Mouse (Mus musculus): ENCODE measurements around the gene Parvb.
"Not testable (repeated sequence)": the region's sequence is repeated elsewhere in the genome, so short reads cannot be mapped to it uniquely, and the experiment has no call there.

Parvb gene

GRCm38 (mm10) chr15:84262630-84263029, 30.8 kb downstream of the Parvb start:
- ChIA-PET POLR2A (interaction anchor here in 1 of 4 experiments (0.5 to 1.3 kb wide), 2 partner anchors 16 to 345 kb away, joined by 3 read pairs; no protein-coding TSS in a partner anchor), CTCF (interaction anchor here in 1 of 4 experiments (3.7 kb wide), 1 partner anchor 51 kb away, joined by 38 read pairs; no protein-coding TSS in a partner anchor)

GRCm38 (mm10) chr15:84263573-84263972, 31.7 kb downstream of the Parvb start:
- CTCF ChIA-PET, result interaction anchor here in 1 of 4 experiments (1.8 kb wide), 1 partner anchor 20 kb away, joined by 5 read pairs; no protein-coding TSS in a partner anchor
- POLR2A ChIA-PET, result no interaction called here

GRCm38 (mm10) chr15:84265141-84265540, 33.3 kb downstream of the Parvb start:
- ChIA-PET POLR2A (interaction anchor here in 2 of 4 experiments (0.6 to 0.8 kb wide), 2 partner anchors 9 to 11 kb away, joined by 3 read pairs; no protein-coding TSS in a partner anchor), CTCF (interaction anchor here (0.6 to 1.2 kb wide), 5 partner anchors 26 to 367 kb away, joined by 3 to 8 read pairs (median 3); no protein-coding TSS in a partner anchor)

GRCm38 (mm10) chr15:84266290-84266689, 34.4 kb downstream of the Parvb start:
- POLR2A ChIA-PET, result interaction anchor here in 1 of 4 experiments (0.6 to 0.7 kb wide), 4 partner anchors 31 to 1431 kb away, joined by 3 read pairs; no protein-coding TSS in a partner anchor

GRCm38 (mm10) chr15:84267720-84268260, 35.9 kb downstream of the Parvb start:
- ChIA-PET POLR2A (interaction anchor here in 2 of 4 experiments (0.7 to 1.0 kb wide), 3 partner anchors 28 to 76 kb away, joined by 3 read pairs; partner anchors contain the start of gene Samm50 (in 1 of the 2)), CTCF (interaction anchor here in 3 of 4 experiments (0.6 to 3.7 kb wide), 6 partner anchors 8 to 312 kb away, joined by 3 to 12 read pairs (median 3); no protein-coding TSS in a partner anchor)

More at GRCm38 (mm10) chr15:84266290-84266689, 34.4 kb downstream of the Parvb start:
- CTCF ChIA-PET, result interaction anchor here in 1 of 4 experiments (1.2 kb wide), 1 partner anchor 19 kb away, joined by 4 read pairs; no protein-coding TSS in a partner anchor

- POLR2A ChIA-PET, result interaction anchor here in 1 of 4 experiments (1.5 kb wide), 1 partner anchor 53 kb away, joined by 4 read pairs; no protein-coding TSS in a partner anchor
- CTCF ChIA-PET, result interaction anchor here in 2 of 4 experiments (0.5 to 3.7 kb wide), 2 partner anchors 10 to 1205 kb away, joined by 5 to 12 read pairs; no protein-coding TSS in a partner anchor
Observed at GRCm38 (mm10) chr15:84269107-84269633, 37.3 kb downstream of the Parvb start.

- ChIA-PET POLR2A (no interaction called here), CTCF (interaction anchor here in 2 of 4 experiments (0.6 to 3.7 kb wide), 7 partner anchors 10 to 726 kb away, joined by 3 to 12 read pairs (median 4); partner anchors contain the start of gene Pnpla5 (in 1 of the 2))
Observed at GRCm38 (mm10) chr15:84270032-84270431, 38.2 kb downstream of the Parvb start.

- CTCF ChIA-PET, result interaction anchor here in 2 of 4 experiments (0.6 to 3.7 kb wide), 8 partner anchors 11 to 725 kb away, joined by 3 to 12 read pairs (median 4); partner anchors contain the start of gene Pnpla5 (in 1 of the 2)
- POLR2A ChIA-PET, result interaction anchor here in 1 of 4 experiments (0.5 kb wide), 1 partner anchor 356 kb away, joined by 3 read pairs; no protein-coding TSS in a partner anchor
Observed at GRCm38 (mm10) chr15:84270463-84270862, 38.6 kb downstream of the Parvb start.

GRCm38 (mm10) chr15:84276066-84276465, 44.2 kb downstream of the Parvb start:
- POLR2A ChIA-PET, result interaction anchor here in 2 of 4 experiments (0.5 to 0.6 kb wide), 2 partner anchors 30 to 158 kb away, joined by 4 read pairs; no protein-coding TSS in a partner anchor
- CTCF ChIA-PET, result interaction anchor here (0.6 to 1.2 kb wide), 4 partner anchors 15 to 147 kb away, joined by 3 read pairs; no protein-coding TSS in a partner anchor

GRCm38 (mm10) chr15:84278091-84278490, 46.2 kb downstream of the Parvb start:
- ChIA-PET CTCF (interaction anchor here in 2 of 4 experiments (0.7 to 1.5 kb wide), 2 partner anchors 18 kb away, joined by 3 to 7 read pairs; no protein-coding TSS in a partner anchor), POLR2A (no interaction called here)

GRCm38 (mm10) chr15:84278656-84279055, 46.8 kb downstream of the Parvb start:
- ChIA-PET CTCF (interaction anchor here (0.7 to 1.5 kb wide), 6 partner anchors 18 to 603 kb away, joined by 3 to 7 read pairs (median 4); no protein-coding TSS in a partner anchor), POLR2A (interaction anchor here in 2 of 4 experiments (0.7 to 1.0 kb wide), 2 partner anchors 17 to 973 kb away, joined by 3 to 5 read pairs; no protein-coding TSS in a partner anchor)

GRCm38 (mm10) chr15:84280309-84280708, 48.5 kb downstream of the Parvb start:
- ChIA-PET POLR2A (no interaction called here), CTCF (interaction anchor here in 2 of 4 experiments (1.8 to 2.3 kb wide), 2 partner anchors 68 kb away, joined by 4 to 11 read pairs; no protein-coding TSS in a partner anchor)

- POLR2A ChIA-PET, result interaction anchor here in 1 of 4 experiments (0.6 kb wide), 1 partner anchor 136 kb away, joined by 4 read pairs; no protein-coding TSS in a partner anchor
- CTCF ChIA-PET, result interaction anchor here in 2 of 4 experiments (1.3 to 2.3 kb wide), 3 partner anchors 69 to 350 kb away, joined by 3 to 11 read pairs (median 4); no protein-coding TSS in a partner anchor
Observed at GRCm38 (mm10) chr15:84280712-84281347, 49.0 kb downstream of the Parvb start.

- ChIA-PET POLR2A (interaction anchor here in 1 of 4 experiments (1.1 kb wide), 1 partner anchor 14 kb away, joined by 3 read pairs; no protein-coding TSS in a partner anchor), CTCF (interaction anchor here in 3 of 4 experiments (0.6 to 2.9 kb wide), 5 partner anchors 70 to 339 kb away, joined by 3 to 17 read pairs (median 7); no protein-coding TSS in a partner anchor)
Observed at GRCm38 (mm10) chr15:84282206-84283085, 50.6 kb downstream of the Parvb start.

- ChIA-PET CTCF (interaction anchor here (0.5 to 2.9 kb wide), 42 partner anchors 11 to 1991 kb away, joined by 3 to 17 read pairs (median 4); no protein-coding TSS in a partner anchor), POLR2A (interaction anchor here in 2 of 4 experiments (0.6 to 1.5 kb wide), 3 partner anchors 61 to 164 kb away, joined by 3 to 7 read pairs (median 4); no protein-coding TSS in a partner anchor)
Observed at GRCm38 (mm10) chr15:84284059-84284458, 52.2 kb downstream of the Parvb start.

GRCm38 (mm10) chr15:84285453-84285852, 53.6 kb downstream of the Parvb start:
- ChIA-PET CTCF (interaction anchor here (0.5 to 2.2 kb wide), 11 partner anchors 16 to 251 kb away, joined by 3 to 13 read pairs (median 4); no protein-coding TSS in a partner anchor), POLR2A (interaction anchor here in 1 of 4 experiments (1.5 kb wide), 1 partner anchor 165 kb away, joined by 3 read pairs; no protein-coding TSS in a partner anchor)

GRCm38 (mm10) chr15:84288953-84289352, 57.1 kb downstream of the Parvb start:
- CTCF ChIA-PET, POLR2A ChIA-PET: not testable (repeated sequence)
